Mouse (Mus musculus) adrenal gland, postnatal 4 days (tissue): ENCODE measurements around the gene Psme3. TPM values are rescaled to one million over a fixed set of nuclear protein-coding genes. Genes with fewer than 3 reads are reported as not detected.
"Not testable (repeated sequence)": the region's sequence is repeated elsewhere in the genome, so short reads cannot be mapped to it uniquely, and the experiment has no call there.

Experiments used
- DNase-seq, 2 experiments: peaks; one replicate each; pipeline ENCODE4 v3.0.0; 2021 to 2022; ENCODE audit warnings: low spot score in 2 of 2, mixed read lengths in 2 of 2
- total RNA-seq, 2 experiments: library from RNA; stranded (reverse); gene quantifications; 2 replicates each; pipeline ENCODE4 v1.2.3; 2021

The Psme3 gene
- total RNA-seq, 2 experiments from 2014 or later: 122 to 124 TPM

DNA sequence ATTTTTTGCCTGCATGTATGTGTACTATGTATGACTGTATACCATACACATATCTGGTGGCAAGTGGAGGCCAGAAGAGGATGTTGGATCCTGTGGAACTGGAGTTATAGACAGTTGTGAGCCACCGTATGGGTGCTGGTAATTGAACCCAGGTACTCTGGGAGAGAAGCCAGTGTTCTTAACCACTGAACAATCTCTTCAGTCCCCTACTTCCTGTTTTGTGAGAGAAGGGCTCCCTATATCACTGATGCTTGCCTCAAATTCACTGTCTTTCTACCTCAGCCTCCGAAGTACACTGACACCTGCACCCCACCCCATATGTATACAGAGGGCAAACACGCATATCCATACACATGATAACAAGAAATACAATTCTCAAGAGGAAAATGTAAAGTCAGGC lies 4.9 kb upstream of the Psme3 start:
- no peak for DNase-seq

DNA sequence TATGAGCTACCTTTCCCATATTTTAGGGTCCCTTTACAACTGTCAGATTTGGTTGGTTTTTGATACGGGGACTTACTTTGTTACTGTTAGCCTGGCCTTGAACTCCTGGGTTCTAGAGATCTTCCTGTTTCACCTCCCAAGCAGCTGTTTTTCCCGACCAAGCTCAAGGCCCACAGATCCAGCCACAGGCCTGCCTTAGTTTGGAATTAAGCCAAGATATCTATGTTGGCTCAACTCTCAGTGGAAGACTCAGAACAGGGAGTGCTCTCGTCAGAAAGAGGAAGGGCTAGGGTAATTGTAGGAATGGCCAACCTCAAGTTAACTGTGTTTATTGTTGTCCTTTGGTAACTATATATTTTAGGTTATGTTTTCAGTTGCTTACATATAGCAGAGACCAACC lies 3.9 kb upstream of the Psme3 start:
- no peak for DNase-seq

DNA sequence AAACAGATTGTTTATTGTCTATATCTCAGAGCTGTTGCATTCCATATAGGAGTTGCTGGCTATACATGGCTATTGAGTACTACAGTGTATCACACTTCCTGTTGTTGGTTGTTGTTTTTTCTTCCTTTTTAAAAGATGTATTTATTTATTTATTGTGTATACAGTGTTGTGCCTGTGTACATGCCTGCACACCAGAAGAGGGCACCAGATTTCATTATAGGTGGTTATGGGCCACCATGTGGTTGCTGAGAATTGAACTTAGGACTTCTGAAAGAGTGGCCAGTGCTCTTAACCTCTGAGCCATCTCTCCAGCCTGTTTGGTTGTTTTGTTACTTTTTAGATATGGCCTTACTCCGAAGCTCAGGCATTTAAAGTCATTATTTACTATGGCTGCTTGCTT lies 1.4 kb upstream of the Psme3 start:
- no peak for DNase-seq

DNA sequence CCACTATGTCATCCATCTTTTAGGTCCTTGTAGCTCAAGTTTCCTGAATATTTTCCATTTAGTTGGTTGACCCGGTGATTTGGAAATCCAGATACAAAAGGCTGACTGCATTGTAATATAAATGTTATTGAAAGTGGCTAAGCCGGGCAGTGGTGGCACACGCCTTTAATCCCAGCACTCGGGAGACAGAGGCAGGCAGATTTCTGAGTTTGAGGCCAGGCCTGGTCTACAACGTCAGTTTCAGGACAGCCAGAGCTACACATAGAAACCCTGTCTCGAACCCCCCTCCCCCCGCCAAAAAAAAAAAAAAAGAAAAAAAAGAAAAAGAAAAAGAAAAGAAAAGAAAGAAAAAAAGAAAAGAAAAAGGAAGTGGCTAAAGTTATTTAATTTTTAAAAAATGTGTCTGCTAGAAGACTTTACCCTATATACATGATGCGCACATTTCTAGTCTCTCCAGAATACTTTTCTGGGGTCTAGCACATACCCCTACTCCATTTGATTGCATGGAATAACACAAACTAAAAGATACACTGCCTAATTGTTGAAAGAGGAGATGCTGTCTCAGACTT lies 847 bp upstream of the Psme3 start:
- DNase-seq: no peak

DNA sequence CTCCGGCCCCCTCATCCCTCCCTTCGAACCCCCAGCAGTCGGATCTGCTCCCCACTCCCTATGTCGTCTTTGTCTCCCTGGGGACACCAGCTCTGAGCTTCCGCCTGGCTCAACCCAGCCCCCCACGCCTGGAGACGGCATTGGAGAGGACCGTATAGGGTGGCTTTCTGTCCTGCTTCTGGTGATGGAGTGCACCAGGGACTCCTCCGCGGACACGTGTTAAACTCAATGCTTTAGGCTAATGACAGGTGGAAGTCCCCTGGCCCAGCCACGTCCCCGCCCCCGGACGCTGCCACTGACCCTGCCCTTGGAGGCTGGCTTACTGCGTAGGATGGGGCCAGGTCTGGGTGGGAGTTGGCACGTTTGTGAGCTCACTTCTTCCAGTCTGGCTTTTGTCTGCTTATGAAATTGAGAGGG lies 496 bp downstream of the Psme3 start:
- no peak for DNase-seq

DNA sequence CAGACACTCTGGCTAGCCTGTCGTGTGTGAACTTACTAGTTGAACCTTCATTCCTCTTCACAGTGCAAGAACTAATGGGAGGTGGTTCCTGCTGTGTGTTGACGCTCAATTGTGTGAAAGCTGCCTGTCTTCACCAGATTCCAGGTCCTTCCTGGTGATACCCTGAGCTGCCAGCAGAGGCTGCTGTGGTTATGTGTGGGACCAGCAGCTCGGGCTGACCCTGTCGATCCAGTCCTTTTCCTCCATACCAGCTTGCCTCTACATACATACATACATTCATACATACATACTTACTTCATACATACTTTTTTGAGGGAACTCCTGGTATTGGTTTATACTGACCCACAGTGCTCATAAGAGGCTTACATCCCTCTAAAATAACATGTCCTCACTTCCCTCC lies 7.6 kb downstream of the Psme3 start:
- DNase-seq: peak in 1 of 2 experiments; percentile 53

DNA sequence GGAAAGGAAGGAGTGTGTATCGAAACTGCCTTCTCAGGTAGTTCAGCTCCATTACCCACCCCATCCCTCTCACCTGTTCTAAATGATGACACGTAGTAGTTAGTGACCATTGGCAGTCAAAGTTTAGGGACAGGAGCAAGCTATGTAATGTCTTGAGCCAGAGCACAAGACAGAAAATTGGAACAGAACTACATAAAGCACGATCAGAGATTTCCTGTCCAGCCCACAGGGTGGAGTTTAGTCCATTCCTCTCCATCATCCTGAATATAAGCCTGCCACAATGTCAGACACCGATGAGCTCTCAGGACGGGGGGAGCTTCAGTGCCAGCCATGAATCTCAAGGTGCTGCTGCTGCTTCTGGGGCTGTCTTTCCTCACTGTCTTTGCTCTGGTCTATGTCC lies 8.8 kb downstream of the Psme3 start, which contains the start of gene Aoc2:
TSS of gene Aoc2 (plus strand) at position 301 of the 400 bp plus-strand sequence.
- no peak for DNase-seq

DNA sequence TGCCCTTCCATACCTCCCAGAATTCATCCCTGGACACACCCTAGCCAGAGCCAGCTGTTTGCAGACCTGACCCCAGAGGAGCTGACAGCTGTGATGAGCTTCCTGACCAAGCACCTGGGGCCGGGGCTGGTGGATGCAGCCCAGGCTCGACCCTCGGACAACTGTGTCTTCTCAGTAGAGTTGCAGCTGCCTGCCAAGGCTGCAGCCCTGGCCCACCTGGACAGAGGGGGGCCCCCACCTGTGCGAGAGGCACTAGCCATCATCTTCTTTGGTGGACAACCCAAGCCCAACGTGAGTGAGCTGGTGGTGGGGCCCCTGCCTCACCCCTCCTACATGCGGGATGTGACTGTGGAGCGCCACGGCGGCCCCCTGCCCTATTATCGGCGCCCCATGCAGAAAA lies 9.2 kb downstream of the Psme3 start:
- not testable (repeated sequence) for DNase-seq

DNA sequence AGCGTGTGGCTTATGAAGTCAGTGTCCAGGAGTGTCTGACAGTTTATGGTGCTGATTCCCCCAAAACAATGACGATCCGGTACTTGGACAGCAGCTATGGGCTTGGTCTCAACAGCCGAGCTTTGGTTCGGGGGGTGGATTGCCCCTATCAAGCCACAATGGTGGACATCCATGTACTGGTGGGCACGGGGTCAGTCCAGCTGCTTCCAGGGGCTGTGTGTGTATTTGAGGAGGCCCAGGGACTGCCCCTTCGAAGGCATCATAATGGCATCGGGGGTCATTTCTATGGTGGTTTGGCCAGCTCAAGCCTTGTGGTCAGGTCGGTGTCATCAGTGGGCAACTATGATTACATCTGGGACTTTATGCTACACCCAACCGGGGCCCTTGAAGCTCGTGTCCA lies 10.1 kb downstream of the Psme3 start:
- no peak for DNase-seq

DNA sequence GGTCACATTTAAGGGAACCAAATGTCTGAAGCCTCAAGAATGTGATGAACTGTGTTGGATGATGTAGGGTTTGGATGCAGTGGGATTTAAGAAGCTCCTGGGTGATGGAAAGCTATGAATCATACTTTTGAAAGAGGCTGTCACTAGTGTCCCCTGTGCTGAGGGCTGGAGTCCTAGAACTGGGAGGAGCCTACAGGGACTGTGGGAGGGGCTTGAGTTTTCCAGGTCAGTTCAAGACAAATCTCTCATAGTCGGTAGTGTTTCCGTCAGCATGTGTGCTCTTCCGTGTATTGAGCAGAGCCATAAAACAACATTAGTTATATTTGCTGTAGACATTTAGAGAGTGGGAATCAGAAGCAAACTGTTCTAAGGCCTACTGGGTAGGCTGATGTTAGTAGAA lies 11.3 kb downstream of the Psme3 start:
- DNase-seq: no peak

DNA sequence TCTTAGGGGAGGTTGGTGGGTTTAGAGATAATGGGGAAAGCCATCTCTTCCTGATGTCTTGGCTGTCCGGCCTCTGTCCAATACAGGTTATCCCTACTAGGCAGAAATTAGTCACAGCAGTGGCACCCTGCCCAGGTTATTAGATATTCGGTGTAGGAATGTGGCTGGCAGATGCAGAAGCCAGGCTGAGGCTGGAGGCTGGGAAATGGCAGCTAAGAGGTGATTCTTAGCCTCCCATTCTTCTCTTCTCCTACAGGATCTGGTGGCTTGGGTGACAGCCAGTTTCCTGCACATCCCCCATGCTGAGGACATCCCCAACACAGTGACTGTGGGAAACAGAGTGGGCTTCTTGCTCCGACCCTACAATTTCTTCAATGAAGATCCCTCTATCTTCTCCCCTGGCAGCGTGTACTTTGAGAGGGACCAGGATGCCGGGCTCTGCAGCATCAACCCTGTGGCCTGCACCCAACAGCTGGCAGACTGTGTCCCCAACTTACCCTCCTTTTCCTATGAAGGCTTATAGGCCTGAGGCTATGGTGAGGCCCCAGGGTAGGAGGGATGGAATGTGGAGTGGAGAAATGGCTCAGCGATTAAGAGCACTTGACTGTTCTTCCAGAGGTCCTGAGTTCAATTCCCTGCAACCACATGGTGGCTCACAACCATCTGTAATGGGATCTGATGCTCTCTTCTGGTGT lies 13.1 kb downstream of the Psme3 start:
- DNase-seq: no peak

DNA sequence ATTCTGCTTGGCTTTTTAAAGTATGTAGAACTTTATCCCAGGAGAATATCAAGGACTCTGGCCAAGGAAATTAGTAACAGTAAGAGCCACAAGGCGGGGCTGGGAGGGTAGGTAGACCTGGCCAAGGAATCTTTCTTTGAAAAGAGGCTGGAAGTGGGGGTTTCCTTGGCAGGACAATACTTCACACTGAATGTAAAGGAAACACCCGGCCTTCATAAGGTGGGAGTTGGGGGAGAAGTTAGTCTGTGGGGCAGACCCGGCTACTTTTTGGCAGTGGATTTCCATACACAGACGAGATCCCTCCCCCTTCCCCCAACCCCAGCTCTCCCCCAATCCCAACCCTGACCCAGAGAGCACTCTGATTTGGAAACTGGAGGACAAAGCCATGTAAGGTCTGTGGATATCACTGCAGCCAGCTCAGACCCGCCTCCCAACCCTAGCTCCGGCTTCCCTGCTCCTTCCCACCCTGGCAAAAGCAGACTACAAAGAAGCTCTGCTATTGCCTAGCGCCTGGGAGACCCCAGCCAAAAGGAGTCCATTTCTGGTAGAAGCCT lies 14.4 kb downstream of the Psme3 start, which contains the start of gene Aoc3:
TSS of gene Aoc3 (plus strand) at position 235 of the 554 bp plus-strand sequence.
- DNase-seq: no peak

DNA sequence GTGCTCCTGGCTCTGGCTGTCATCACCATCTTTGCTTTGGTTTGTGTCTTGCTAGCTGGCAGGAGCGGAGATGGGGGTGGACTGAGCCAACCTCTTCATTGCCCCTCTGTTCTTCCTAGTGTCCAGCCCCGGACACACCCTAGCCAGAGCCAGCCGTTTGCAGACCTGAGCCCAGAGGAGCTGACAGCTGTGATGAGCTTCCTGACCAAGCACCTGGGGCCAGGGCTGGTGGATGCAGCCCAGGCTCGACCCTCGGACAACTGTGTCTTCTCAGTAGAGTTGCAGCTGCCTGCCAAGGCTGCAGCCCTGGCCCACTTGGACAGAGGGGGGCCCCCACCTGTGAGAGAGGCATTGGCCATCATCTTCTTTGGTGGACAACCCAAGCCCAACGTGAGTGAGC lies 14.9 kb downstream of the Psme3 start:
- not testable (repeated sequence) for DNase-seq

DNA sequence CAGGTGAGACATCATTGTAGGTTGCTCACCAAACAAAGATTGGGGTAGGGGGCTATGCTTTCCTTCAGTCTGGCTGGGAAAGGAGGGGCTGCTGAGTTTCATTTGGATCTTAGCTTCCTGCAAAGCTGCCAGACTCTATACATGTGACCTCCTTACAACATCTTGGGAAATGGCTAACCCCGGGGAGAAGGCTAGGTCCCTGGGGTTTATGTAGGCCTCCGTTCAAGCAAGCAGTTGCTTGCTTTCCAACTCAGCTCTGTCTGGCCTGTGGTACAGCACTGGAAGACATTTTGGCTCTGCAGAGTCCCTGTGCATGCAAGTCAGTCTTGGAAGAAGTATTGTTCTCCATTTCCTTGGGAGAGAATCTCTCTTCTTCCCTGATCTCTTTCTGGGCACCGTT lies 16.5 kb downstream of the Psme3 start:
- no peak for DNase-seq

DNA sequence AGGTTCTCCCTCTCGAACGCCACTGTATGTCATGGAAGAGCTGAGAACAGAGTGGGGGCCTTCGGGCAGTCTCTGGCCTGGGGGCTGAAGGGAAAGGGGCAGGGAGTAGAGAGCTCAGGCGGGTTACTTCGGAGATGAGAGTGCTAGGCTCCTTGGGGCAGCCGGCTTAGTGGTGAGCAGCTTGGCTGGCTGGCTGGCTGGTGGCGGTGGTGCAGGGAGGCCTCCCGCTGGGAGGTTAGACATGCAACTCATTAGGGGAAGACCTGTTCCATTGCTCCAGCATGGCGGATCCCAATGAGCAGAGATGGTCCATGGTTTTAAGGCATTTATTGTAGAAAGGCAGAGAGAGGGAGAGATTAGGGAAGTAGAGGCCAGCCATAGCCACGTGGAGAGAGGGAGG lies 18.0 kb downstream of the Psme3 start:
- DNase-seq: no peak

DNA sequence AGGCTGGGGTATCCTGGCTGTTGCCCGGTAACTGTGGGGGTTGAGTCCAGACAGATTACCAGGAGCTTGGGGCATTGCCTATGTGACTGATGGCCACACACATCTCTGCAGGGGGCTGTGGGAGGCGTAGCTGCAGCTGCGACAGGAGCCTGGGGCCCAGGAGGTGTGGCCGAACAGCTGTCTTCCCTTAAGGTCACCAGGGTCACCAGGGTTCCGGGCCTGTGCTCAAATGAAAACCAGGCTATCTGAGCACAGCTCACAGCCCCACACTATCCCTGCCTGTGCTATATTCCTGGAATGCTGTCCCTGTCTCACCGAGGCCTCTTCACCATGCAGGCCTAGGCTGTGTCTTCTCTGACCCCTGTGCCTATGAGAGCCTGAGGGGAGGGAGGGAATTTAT lies 18.5 kb downstream of the Psme3 start:
- DNase-seq: no peak

DNA sequence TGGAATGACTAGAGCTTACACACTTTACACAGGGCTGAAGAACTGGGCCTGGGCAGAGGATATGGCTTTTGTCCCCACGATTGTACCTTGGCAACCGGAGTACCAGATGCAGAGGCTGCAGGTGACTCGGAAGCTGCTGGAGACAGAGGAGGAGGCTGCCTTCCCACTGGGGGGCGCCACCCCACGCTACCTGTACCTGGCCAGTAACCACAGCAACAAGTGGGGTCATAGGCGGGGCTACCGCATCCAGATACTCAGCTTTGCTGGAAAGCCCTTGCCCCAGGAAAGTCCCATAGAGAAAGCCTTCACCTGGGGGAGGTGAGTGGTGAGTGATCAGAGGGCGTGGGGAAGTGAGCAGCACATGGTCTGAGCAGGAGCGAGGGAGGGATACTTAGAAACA lies 19.7 kb downstream of the Psme3 start:
- DNase-seq: no peak

DNA sequence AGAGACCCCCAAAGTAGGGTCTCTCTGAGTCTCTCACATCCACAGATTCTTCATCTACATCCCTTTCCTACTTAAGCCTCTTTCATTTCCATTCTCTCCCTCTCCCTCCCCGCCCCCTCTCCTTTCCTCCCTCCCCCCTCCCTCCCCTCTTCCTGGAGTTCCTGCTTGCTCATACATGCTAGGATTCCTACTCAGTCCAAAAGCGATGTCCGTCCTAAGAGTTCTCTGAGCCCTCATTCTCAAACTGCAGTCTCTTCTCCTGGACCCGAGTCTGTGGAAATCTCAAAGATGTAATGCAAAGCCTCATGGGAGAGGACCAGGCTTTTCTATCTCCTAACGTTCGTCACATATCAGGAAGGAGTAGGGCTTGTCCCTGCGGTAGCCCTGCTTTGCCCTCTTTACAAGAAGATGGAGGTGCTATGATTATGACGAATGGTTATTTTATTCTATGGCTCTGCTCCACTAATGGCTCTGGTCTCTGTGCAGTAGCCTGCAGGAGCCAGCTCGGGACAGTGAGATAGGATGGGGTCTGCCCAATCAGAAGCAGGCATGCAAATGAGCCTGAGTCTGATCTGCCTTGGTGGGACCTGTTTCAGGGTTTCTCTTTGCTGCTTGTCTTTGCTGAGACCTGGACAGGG lies 22.2 kb downstream of the Psme3 start:
- DNase-seq: no peak

DNA sequence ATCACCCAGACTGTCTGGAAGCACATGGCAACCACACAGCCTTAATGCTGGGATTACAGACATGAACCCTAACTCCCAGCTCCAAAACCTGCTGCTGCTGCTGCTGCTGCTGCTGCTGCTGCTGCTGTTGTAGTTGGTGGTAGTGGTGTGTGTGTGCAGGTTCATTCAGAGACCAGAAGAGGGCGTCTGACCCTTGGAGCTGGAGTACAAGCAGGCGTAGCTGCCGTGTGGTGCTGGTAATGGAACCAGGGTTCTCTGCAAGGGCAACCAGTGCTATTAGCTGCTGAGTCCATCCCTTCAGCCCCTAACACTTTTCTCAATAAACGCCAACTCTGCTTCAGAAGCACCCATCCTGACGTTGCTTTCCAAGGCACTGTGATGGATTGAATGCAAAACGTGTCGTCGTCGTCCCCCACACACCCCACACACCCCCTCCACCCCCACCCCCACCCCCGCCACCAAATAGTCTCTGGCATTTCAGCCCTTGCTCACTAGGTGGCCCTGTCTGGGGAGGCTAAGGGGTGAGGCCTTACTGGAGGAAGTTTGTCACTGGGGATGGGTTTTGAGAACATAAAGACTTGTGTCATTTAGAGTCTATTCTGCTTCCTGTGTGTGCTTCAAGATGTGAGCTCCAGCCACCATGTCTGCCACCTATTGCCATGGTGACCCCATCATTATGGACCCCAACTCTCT lies 31.2 kb downstream of the Psme3 start:
- no peak for DNase-seq

DNA sequence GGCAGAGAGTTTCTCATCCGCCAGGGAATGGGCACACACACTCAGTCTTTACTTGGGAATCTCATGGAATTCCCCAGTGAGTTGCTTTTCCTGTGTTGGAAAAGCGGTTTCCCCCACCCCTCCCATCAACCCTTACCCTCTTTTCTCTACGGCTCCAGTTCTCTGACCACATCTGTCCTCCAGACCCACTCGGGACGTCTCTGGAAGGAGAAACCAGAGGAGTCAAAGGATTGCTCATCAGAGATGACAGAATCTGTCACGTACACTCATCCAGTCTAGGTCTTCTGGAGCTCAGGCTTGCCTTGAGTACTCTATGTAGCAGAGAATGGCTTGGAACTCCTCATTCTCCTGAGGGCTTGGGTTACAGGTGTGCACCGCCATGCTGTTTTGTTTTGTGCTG lies 32.8 kb downstream of the Psme3 start:
- no peak for DNase-seq

DNA sequence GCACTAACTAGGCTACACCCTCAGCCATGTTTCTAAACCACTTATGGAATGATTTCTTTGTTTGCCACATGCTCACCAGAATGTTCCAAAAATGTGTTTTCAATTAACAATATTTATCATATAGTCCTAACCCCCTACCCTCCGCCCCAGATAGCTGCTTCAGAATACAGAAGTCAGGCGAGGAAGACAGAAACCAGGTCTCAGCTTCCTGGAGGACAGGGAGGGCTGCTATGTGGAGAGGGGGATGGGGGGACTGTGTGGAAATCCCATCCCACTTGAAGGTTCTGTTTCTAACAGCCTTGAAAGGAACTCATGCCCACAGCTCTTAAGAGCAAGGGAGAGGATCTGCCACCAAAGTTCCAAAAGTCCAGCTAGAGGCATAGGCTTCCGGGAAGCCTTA lies 33.2 kb downstream of the Psme3 start:
- DNase-seq: no peak
